Mouse (Mus musculus): ENCODE results near the gene Ripor2. TPM values are rescaled to one million over a fixed set of nuclear protein-coding genes. Genes with fewer than 3 reads are reported as not detected.

The Ripor2 gene
- total RNA-seq, 2 experiments from 2014 or later: 5.3 to 8.4 TPM

GRCm38 (mm10) chr13:24578317-24578716, 3.7 kb upstream of the Ripor2 start:
- intact Hi-C loops (cut with DNase I; ENCODE audit: low total_unique reads): no loop called here
- DNase-seq: no peak

GRCm38 (mm10) chr13:24580759-24581158, 1.2 kb upstream of the Ripor2 start:
- intact Hi-C loops (cut with DNase I; ENCODE audit: low total_unique reads): no loop called here
- no peak for DNase-seq

GRCm38 (mm10) chr13:24584403-24584802, 2.4 kb downstream of the Ripor2 start:
- DNase-seq: no peak
- intact Hi-C loops (cut with DNase I; ENCODE audit: low total_unique reads): no loop called here

GRCm38 (mm10) chr13:24584841-24585240, 2.9 kb downstream of the Ripor2 start:
- intact Hi-C loops (cut with DNase I; ENCODE audit: low total_unique reads): no loop called here
- DNase-seq: no peak

GRCm38 (mm10) chr13:24585369-24585768, 3.4 kb downstream of the Ripor2 start:
- no peak for DNase-seq
- intact Hi-C loops (cut with DNase I; ENCODE audit: low total_unique reads): no loop called here

- intact Hi-C loops (cut with DNase I; ENCODE audit: low total_unique reads): no loop called here
- DNase-seq: no peak
Measured at GRCm38 (mm10) chr13:24587192-24587895, 5.4 kb downstream of the Ripor2 start.

- intact Hi-C loops (cut with DNase I; ENCODE audit: low total_unique reads): no loop called here
Measured at GRCm38 (mm10) chr13:24588603-24589002, 6.6 kb downstream of the Ripor2 start.

GRCm38 (mm10) chr13:24591737-24592136, 9.7 kb downstream of the Ripor2 start:
- no peak for DNase-seq

More at GRCm38 (mm10) chr13:24588603-24589002, 6.6 kb downstream of the Ripor2 start:
- DNase-seq: no peak

GRCm38 (mm10) chr13:24594303-24594702, 12.3 kb downstream of the Ripor2 start:
- intact Hi-C loops (cut with DNase I; ENCODE audit: low total_unique reads): no loop called here
- DNase-seq: no peak

More at GRCm38 (mm10) chr13:24591737-24592136, 9.7 kb downstream of the Ripor2 start:
- intact Hi-C loops (cut with DNase I; ENCODE audit: low total_unique reads): no loop called here

GRCm38 (mm10) chr13:24599631-24600041, 17.6 kb downstream of the Ripor2 start:
- intact Hi-C loops (cut with DNase I; ENCODE audit: low total_unique reads): no loop called here

GRCm38 (mm10) chr13:24602978-24603377, 21.0 kb downstream of the Ripor2 start:
- no peak for DNase-seq
- intact Hi-C loops (cut with DNase I; ENCODE audit: low total_unique reads): no loop called here

More at GRCm38 (mm10) chr13:24599631-24600041, 17.6 kb downstream of the Ripor2 start:
- no peak for DNase-seq

GRCm38 (mm10) chr13:24603591-24604009, 21.6 kb downstream of the Ripor2 start:
- intact Hi-C loops (cut with DNase I; ENCODE audit: low total_unique reads): no loop called here
- no peak for DNase-seq

GRCm38 (mm10) chr13:24604096-24604495, 22.1 kb downstream of the Ripor2 start:
- intact Hi-C loops (cut with DNase I; ENCODE audit: low total_unique reads): no loop called here
- DNase-seq: no peak

GRCm38 (mm10) chr13:24604761-24605591, 23.0 kb downstream of the Ripor2 start:
- intact Hi-C loops (cut with DNase I; ENCODE audit: low total_unique reads): no loop called here
- DNase-seq: no peak

- intact Hi-C loops (cut with DNase I; ENCODE audit: low total_unique reads): no loop called here
- no peak for DNase-seq
Measured at GRCm38 (mm10) chr13:24605755-24606154, 23.8 kb downstream of the Ripor2 start.

GRCm38 (mm10) chr13:24607961-24608360, 26.0 kb downstream of the Ripor2 start:
- DNase-seq: no peak
- intact Hi-C loops (cut with DNase I; ENCODE audit: low total_unique reads): no loop called here

GRCm38 (mm10) chr13:24608709-24609108, 26.7 kb downstream of the Ripor2 start:
- intact Hi-C loops (cut with DNase I; ENCODE audit: low total_unique reads): no loop called here

GRCm38 (mm10) chr13:24610883-24611282, 28.9 kb downstream of the Ripor2 start:
- intact Hi-C loops (cut with DNase I; ENCODE audit: low total_unique reads): loop anchor here (10.0 kb wide), 1 partner anchor 86 kb away; no protein-coding TSS in a partner anchor
- DNase-seq: no peak

More at GRCm38 (mm10) chr13:24608709-24609108, 26.7 kb downstream of the Ripor2 start:
- DNase-seq: no peak

- intact Hi-C loops (cut with DNase I; ENCODE audit: low total_unique reads): loop anchor here (10.0 kb wide), 1 partner anchor 88 kb away; no protein-coding TSS in a partner anchor
- no peak for DNase-seq
Measured at GRCm38 (mm10) chr13:24613031-24613430, 31.0 kb downstream of the Ripor2 start.

- intact Hi-C loops (cut with DNase I; ENCODE audit: low total_unique reads): loop anchor here (10.0 kb wide), 1 partner anchor 89 kb away; no protein-coding TSS in a partner anchor
Measured at GRCm38 (mm10) chr13:24613433-24613832, 31.4 kb downstream of the Ripor2 start.

More at GRCm38 (mm10) chr13:24613433-24613832, 31.4 kb downstream of the Ripor2 start:
- no peak for DNase-seq
